Mouse (Mus musculus) intestine, embryonic 14.5 days (tissue): ENCODE results near the gene Abcg2. TPM values are rescaled to one million over a fixed set of nuclear protein-coding genes. Genes with fewer than 3 reads are reported as not detected.

Experiments used
- ATAC-seq: fragments of 200-750 bp; cut with Nextera tagmentation; replicated peaks from 2 replicates; pipeline ENCODE4 v1.8.0; 2017; ENCODE audit warnings: low read depth, moderate number of reproducible peaks, moderate TSS enrichment, moderate library complexity; ENCODE audit not compliant: low FRiP score, low TSS enrichment
- DNase-seq: peaks from one replicate; pipeline ENCODE4 v3.0.0-alpha.2; 2018; ENCODE audit warnings: low spot score
- H3K27ac ChIP-seq: fragments of 300-500 bp; sonication (generic); 2 replicates; pipeline ENCODE4 v1.5.1; 2014; ENCODE audit warnings: low read depth, mild to moderate bottlenecking, control low read depth
- H3K27me3 ChIP-seq: fragments of 300-500 bp; sonication (generic); replicated peaks from 2 replicates; pipeline ENCODE4 v1.6.1; 2014; ENCODE audit warnings: low read length, control low read depth; ENCODE audit not compliant: control insufficient read depth, insufficient read depth
- H3K36me3 ChIP-seq: fragments of 300-500 bp; sonication (generic); 2 replicates; pipeline ENCODE4 v1.6.1; 2014; ENCODE audit warnings: low read length, control low read depth; ENCODE audit not compliant: control insufficient read depth, insufficient read depth
- H3K4me1 ChIP-seq: fragments of 300-500 bp; sonication (generic); replicated peaks from 2 replicates; pipeline ENCODE4 v1.6.1; 2014; ENCODE audit warnings: low read length, control low read depth, mixed read lengths; ENCODE audit not compliant: control insufficient read depth, insufficient read depth
- H3K4me2 ChIP-seq: fragments of 300-500 bp; sonication (generic); 2 replicates; pipeline ENCODE4 v1.6.1; 2014; ENCODE audit warnings: low read length
- H3K4me3 ChIP-seq: fragments of 300-500 bp; sonication (generic); 2 replicates; pipeline ENCODE4 v1.5.1; 2014; ENCODE audit warnings: low read depth, low read length, control low read depth, mixed read lengths
- H3K9ac ChIP-seq: fragments of 300-500 bp; sonication (generic); 2 replicates; pipeline ENCODE4 v1.6.1; 2014; ENCODE audit warnings: mild to moderate bottlenecking, low read length
- H3K9me3 ChIP-seq: fragments of 300-500 bp; sonication (generic); 2 replicates; pipeline ENCODE4 v1.6.1; 2016; ENCODE audit warnings: low read length, control low read depth; ENCODE audit not compliant: control insufficient read depth
- WGBS: fragments of 180-500 bp; shearing (Covaris S2); extraction: QIAGEN DNeasy Blood & Tissue Kit; methylation state at CpG from one replicate; pipeline ENCODE4 v1.1.7; 2014; 5-methylcytosine and 5-hydroxymethylcytosine counted together
- polyA plus RNA-seq: library from polyadenylated mRNA; unstranded; fragments of >200 nt; fragmentation: Nextera tagmentation; extraction: Ambion mirVana; gene quantifications from 2 replicates; pipeline ENCODE4 v1.2.1, GENCODE M21; 2014

Abcg2 gene
- polyA plus RNA-seq, 1 experiment from 2014 or later, result 74.1 TPM

- DNase-seq, result no peak
- WGBS, result 26% methylated on average over 11 of the region's 11 CpGs
- Histone ChIP-seq H3K4me3 (peak overlapping the region; percentile 63), H3K9ac (no peak overlapping the region), H3K9me3 (no peaks in the 10 kb centered on the region), H3K36me3 (no peaks in the 10 kb centered on the region), H3K4me2 (peak overlapping the region; percentile 61), H3K27me3 (no peaks in the 10 kb centered on the region), H3K4me1 (peaks cover 19% of the 10 kb centered on the region), H3K27ac (no peak overlapping the region)
- no peak for ATAC-seq
Observed at GRCm38 (mm10) chr6:58641056-58641799, 56.9 kb downstream of the Abcg2 start.

DNA sequence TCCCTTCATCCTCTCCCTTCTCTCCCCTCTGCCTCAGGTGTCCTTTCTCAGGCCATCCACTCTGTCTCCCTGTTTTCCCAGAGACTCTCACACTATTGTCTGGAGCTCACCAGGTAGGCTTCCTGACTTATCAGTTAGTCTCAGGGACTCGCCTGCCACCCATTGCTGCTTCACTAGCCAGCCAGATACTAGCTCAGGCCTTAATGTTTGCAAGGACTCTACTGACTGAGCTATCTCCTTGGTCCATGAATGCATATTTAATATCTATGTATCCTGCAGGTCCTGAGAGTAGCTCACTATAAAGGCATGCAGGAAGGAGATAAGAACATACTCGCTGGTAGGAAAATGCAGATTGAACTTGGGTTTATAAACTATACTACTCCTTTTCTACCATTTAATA is 57.9 kb downstream of the Abcg2 start:
- no peak overlapping the region for H3K9ac ChIP-seq
- H3K4me2 ChIP-seq, result 0 out of 2 replicates have a peak overlapping the region, but pooled peaks have one; percentile 61
- H3K4me1 ChIP-seq, result peaks cover 19% of the 10 kb centered on the region
- H3K27me3 ChIP-seq, result no peaks in the 10 kb centered on the region
- no peaks in the 10 kb centered on the region for H3K9me3 ChIP-seq
- ATAC-seq, result no peak
- no peak for DNase-seq
- H3K4me3 ChIP-seq, result no peak overlapping the region
- WGBS, result 74% methylated on average over 2 of the region's 2 CpGs
- no peaks in the 10 kb centered on the region for H3K36me3 ChIP-seq
- H3K27ac ChIP-seq, result no peak overlapping the region

GRCm38 (mm10) chr6:58644586-58644985 is 60.3 kb downstream of the Abcg2 start:
- no peak for DNase-seq
- no peak for ATAC-seq
- H3K4me3 ChIP-seq, result no peak overlapping the region
- H3K36me3 ChIP-seq, result no peaks in the 10 kb centered on the region
- H3K4me2 ChIP-seq, result no peak overlapping the region
- H3K27ac ChIP-seq, result 0 out of 2 replicates have a peak overlapping the region, but pooled peaks have one; percentile 4
- H3K9ac ChIP-seq, result no peak overlapping the region
- peaks cover 12% of the 10 kb centered on the region for H3K4me1 ChIP-seq
- no peaks in the 10 kb centered on the region for H3K27me3 ChIP-seq
- H3K9me3 ChIP-seq, result no peaks in the 10 kb centered on the region
- WGBS, result 58% methylated on average over 2 of the region's 2 CpGs

DNA sequence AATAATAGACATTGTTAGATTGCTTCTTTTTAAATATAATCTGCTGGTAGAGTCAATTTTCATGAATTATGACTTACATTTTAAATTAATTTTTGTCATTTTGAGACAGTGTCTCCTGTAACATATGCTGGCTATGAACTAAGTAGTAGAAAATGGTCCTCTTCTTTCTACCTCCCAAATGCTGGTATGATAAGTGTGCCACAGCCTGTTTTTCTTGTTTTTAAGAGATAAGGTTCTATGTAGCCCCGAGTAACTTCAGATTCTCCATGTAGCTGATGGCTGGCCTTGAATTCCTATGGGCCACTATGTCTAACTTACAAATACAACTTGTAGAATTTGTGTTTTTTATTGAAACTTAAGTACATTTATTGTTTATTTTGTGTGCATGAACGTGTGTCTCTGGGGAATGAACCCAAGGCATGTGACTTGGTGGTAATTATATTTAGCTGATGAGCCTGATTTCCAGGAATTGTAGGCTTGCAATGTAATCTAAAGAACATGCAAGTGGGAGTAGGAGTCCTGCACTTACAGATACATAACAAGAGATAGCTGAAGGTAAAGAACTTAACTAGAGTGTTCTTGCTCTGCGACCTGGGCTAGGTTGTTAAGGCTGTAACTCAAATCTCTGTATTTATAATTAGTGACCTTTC is 63.9 kb downstream of the Abcg2 start:
- H3K4me3 ChIP-seq, result no peak overlapping the region
- H3K4me2 ChIP-seq, result no peak overlapping the region
- H3K27me3 ChIP-seq, result no peaks in the 10 kb centered on the region
- H3K4me1 ChIP-seq, result peaks cover 6% of the 10 kb centered on the region; the same call in 1 of the 2 replicates
- 57% methylated on average over 3 of the region's 3 CpGs for WGBS
- DNase-seq (no peak), ATAC-seq (no peak)
- no peaks in the 10 kb centered on the region for H3K36me3 ChIP-seq
- no peaks in the 10 kb centered on the region for H3K9me3 ChIP-seq
- no peak overlapping the region for H3K9ac ChIP-seq
- no peak overlapping the region for H3K27ac ChIP-seq

- Histone ChIP-seq H3K9ac (no peak overlapping the region), H3K4me2 (no peak overlapping the region), H3K27me3 (no peaks in the 10 kb centered on the region), H3K36me3 (no peaks in the 10 kb centered on the region), H3K9me3 (no peaks in the 10 kb centered on the region), H3K4me1 (no peaks in the 10 kb centered on the region), H3K4me3 (no peak overlapping the region), H3K27ac (no peak overlapping the region)
- ATAC-seq, result no peak
- no peak for DNase-seq
- 93% methylated on average over 3 of the region's 3 CpGs for WGBS
Observed at GRCm38 (mm10) chr6:58650136-58650535, 65.8 kb downstream of the Abcg2 start.

GRCm38 (mm10) chr6:58651038-58651437 is 66.7 kb downstream of the Abcg2 start:
- Histone ChIP-seq H3K27me3 (no peaks in the 10 kb centered on the region), H3K4me2 (no peak overlapping the region), H3K4me1 (no peaks in the 10 kb centered on the region), H3K27ac (no peak overlapping the region), H3K36me3 (no peaks in the 10 kb centered on the region), H3K9ac (no peak overlapping the region), H3K9me3 (no peaks in the 10 kb centered on the region), H3K4me3 (no peak overlapping the region)
- ATAC-seq (no peak), DNase-seq (no peak)
- 64% methylated on average over 1 of the region's 1 CpGs for WGBS

DNA sequence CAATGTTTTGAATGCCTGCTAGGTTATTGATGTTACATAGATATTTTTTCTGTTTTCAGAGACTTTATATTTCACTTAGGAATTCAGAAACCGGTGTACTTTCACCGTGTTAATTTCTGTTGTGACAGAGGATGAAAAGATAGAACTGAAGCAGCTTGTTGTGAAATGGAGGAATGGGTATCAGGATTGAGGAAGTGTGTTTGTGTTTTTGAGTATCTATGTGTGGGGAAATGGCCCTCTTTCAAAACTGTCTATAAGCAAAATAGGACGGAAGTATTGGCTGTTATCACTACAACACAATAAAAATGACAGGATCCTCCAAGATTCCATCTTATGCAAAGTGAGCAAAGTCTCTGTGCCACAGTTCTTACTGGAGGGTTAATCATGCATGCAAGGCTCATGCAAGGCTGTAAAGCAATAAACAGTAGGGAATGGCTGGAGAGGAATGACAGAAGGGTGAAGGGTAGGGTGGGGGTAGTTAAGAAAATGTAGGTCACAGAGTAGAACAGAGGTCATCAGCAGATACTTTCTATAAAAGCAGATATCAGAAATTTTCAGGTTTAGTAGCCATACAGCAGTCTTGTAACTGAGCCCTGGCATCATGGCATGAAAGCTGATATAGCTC is 76.7 kb downstream of the Abcg2 start:
- H3K27ac ChIP-seq, result no peak overlapping the region

DNA sequence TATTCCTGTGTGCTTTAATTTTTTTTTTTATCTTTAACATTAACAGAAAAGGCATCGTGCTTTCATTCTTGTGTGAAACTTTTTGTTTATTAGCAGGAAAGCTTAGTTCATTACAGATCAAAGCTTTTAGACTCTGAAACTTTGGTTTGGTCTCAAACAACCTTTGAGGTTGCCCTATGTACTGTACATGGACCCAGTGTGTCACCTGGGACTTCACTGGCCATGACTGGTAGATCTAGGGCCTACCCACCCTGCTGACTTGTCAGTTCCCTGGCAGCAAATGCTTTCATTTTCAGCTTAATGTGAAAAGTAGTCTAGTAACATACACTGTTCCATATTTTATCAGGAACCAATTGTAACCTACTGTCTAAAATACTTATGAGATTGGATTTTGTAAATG is 93.5 kb downstream of the Abcg2 start:
- Histone ChIP-seq H3K9me3 (no peaks in the 10 kb centered on the region), H3K36me3 (peaks cover 30% of the 10 kb centered on the region), H3K4me3 (no peak overlapping the region), H3K4me1 (no peaks in the 10 kb centered on the region), H3K9ac (no peak overlapping the region), H3K27ac (no peak overlapping the region), H3K27me3 (no peaks in the 10 kb centered on the region), H3K4me2 (no peak overlapping the region)
- WGBS, result 86% methylated on average over 1 of the region's 1 CpGs
- no peak for ATAC-seq
- DNase-seq, result no peak

More for the DNA sequence above, 76.7 kb downstream of the Abcg2 start:
- Histone ChIP-seq H3K4me2 (no peak overlapping the region), H3K4me3 (no peak overlapping the region), H3K9ac (no peak overlapping the region), H3K36me3 (peaks cover 11% of the 10 kb centered on the region; the same call in 1 of the 2 replicates), H3K4me1 (no peaks in the 10 kb centered on the region), H3K9me3 (no peaks in the 10 kb centered on the region), H3K27me3 (no peaks in the 10 kb centered on the region)
- ATAC-seq (peak; percentile 84; the same call in 1 of the 2 replicates), DNase-seq (no peak)
- WGBS, result 81% methylated on average over 3 of the region's 3 CpGs
